Mouse (Mus musculus) right cerebral cortex, postnatal 10 days (tissue): ENCODE results near the gene Elovl1.

Experiments used
- DNase-seq, 2 experiments: peaks; one replicate each; pipeline ENCODE4 v3.0.0; 2021; ENCODE audit warnings: low spot score in 2 of 2

The Elovl1 gene

DNA sequence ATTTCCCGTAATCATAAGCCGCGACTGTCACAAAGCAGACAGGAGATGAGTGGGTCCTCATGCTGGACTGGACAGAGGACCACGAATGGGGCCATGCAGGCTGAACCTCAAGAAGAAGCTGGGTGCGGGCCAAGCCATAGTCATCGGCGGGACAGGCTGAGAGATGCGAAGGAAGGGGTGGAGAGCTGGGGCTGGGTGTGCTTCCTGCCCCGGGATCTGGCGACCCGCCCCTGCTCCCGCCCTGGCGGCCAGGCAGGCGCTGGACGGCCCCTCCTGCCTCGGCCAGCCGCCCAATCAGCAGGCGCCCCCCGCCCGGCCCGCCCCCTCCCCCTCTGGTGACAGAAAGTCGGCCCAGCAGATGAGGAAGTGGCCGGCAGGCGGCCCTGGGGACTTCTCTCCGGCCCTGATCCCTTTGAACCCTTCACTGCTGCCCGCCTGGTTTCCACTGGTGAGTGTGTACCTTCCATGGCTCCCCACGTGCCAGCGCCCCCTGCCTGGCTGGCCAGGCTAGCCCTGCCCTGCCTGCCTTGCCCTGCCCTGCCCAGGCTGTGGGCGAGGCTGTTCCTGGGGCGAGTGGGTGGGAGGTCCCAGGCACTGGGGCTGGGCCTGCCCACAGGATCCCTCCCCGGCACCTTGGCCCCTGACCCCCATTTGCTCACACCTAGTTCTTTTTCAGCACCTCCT, at the start of gene Elovl1:
Gene Elovl1 (plus strand): TSS at position 326 of the 684 bp plus-strand sequence.
- peak; percentile 85 to 88 for DNase-seq

DNA sequence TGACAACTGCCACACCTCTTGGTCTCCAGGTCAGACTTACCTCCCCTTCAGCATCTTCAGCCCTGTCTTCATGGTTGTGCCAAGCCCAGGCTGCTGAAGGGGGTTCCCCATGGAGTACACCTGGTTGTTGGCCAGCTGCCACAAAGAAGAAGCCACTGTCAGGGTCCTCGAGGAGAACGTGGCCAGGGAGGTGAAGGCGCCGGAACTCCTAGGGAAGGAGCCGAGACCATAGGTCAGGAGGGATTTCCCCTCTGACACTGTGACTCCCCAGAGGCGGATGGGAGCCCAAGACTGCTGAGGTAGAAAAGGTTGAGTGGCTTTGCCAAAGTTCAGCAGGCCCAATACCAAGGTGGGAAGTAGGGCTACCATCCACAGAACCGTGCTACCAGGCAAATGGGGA, 44.6 kb upstream of the Elovl1 start:
- DNase-seq, result no peak

DNA sequence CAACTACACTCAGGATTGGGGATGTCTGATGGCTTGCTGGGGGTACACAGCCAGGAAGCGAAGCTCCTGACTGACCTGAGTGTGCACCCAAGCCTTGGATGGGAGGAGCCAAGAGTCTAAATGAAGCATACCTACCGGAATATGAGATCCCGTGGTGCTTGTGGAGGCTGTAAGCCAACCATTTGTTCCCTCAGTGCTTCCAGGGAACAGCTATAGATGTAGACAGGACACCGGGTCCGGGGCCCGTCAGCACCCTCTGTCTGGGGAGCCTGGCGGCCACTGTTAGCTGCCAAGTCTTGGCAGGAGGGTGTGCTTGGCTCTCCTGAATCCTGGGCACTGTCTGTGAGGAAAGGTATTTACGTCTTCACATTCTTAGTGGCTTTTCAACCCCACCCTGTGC, 40.6 kb upstream of the Elovl1 start:
- DNase-seq, result no peak

DNA sequence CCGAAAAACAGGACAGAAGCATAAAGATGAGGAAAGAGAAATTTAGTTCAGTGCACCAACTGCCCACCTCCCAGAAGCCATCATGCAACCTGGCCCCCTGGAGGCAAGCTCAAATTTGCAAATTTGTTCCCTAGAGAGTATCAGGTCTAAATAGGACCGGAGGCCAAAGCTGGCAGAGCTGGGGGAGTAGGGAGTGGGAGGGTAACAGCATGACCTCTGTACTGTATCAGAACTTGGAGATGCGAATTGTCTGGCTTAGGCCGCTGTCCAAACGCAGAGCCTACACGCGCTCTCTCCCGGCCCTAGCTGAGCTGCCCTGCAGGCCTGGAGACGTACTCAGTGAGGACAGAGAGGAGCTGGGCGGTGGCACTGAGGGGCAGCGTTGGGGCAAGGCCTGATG, 37.7 kb upstream of the Elovl1 start:
- DNase-seq, result no peak

DNA sequence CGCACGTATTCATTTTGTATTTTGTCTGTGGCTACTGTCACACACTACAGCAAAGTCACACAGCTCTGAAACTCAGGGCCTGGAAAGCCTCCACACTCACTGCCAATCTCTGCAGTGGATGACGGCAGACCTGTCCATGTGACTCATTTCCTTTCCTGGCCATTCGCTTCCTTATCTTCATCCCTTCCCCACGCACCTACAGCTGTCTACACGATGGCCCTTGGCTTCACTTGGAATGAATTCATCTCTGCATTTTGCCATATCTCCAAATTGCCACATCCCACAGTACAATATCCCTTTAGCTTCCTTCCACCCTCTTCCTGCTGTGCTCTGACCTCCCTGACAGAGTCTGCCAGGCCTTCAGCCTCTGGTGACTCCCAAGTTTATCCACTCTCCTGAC, 33.4 kb upstream of the Elovl1 start:
- DNase-seq, result no peak

DNA sequence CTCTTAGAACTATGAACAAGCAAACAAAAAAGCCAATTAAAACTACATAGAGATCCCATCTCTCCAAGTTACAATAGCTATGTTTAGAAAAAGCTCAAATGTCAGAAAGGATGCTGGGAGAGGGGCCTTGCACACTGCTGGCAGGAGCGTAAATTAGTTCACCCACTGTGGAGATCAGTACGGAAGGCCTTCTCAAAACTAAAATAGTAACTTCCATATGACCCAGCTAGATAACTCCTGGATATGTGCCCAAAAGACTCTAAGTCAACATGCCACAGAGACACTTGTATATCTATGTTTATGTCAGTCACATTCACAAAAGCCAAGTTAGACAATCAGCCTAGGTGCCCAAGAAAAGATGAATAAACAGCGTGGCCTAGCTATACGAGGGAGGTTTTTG, 32.6 kb upstream of the Elovl1 start:
- no peak for DNase-seq

DNA sequence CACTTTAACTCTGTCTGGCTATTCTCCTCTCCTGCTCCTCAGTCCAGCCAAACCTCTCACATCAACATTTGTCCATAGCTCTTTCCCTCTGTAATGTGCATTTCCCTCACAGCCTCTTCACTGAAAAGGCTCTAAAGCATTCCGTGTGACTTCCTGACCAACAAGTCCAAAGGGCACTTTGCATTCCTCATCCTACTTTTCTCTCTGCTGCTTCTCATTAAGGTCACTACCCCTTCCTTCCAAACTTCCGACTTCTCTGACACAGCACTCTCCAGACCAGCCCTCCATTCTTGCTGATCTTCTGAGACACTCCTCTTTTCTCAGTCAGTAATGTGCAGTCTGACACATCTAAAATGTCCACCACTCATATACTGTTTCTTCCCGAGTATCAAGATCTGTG, 31.5 kb upstream of the Elovl1 start:
- no peak for DNase-seq

DNA sequence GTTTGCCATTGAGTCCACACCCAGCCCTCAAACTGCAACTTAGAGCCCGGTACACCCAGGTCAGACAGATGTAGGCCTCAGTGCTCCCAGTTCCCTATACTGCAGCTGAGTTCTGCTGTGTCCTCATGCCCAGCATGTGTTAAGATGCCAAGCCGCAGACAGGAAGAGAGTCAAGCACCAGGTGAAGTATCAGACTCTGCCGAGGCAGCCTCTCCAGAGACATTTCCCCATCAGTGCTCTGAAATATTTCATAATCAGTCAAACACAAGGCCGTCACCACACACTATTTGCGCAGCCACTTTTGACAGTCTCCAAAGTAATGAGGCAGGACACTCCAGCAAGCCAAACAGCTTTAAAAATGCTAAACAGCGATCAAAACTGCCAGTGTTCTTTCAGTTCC, 29.5 kb upstream of the Elovl1 start:
- DNase-seq, result no peak

DNA sequence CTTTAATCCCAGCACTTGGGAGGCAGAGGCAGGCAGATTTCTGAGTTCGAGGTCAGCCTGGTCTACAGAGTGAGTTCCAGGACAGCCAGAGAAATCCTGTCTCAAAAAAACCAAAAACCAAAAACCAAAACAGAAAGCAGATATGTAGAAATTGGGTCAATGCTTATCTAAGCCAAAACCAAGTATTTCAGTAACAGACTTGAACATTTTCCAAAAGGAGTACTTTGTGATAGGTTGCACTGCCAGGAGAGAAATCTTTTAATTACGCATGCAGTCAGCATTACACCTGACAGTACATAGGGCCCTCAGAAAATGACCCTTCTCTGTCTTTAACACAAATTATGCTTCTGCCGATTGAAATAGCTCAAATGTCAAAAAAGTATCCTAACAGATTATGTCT, 26.5 kb upstream of the Elovl1 start:
- DNase-seq, result no peak

DNA sequence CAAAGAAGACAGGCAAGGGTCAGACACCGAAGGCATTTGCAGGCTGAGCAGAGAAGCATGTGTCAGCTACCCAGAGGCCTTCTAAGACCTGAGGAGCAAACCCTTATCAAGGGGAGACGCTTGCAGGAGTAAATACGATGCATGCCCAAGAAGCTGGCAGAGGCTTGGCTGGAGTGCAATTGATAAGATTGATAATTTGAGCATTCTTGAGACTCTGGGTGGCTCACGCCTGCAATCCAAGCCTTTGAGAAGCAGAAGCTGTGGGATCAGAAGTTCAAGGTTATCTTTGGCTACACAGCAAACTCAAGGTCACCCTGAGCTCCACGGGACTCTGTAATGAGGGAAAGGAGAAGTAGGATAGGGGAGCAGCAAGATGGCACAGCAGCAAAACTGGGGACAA, 26.0 kb upstream of the Elovl1 start:
- DNase-seq, result no peak

DNA sequence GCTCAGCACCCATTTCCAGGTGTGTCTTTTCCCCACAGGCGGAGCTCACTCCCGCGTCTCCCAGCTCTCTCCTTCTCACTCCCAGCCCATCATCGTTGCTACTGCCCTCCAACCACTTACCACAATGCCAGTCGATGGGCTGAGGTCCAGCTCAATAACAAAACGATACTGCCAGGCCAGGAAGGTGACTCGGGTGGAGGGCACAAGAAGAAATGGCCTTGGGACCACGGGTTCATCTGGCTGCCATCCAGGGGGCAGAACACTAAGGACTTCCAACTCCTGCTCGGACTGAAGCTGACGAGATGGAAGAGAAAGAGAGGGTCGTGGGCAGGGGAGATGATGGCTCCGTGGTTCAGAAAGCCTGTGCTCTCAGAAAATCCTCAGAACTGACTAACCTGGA, 25.2 kb upstream of the Elovl1 start:
- no peak for DNase-seq

DNA sequence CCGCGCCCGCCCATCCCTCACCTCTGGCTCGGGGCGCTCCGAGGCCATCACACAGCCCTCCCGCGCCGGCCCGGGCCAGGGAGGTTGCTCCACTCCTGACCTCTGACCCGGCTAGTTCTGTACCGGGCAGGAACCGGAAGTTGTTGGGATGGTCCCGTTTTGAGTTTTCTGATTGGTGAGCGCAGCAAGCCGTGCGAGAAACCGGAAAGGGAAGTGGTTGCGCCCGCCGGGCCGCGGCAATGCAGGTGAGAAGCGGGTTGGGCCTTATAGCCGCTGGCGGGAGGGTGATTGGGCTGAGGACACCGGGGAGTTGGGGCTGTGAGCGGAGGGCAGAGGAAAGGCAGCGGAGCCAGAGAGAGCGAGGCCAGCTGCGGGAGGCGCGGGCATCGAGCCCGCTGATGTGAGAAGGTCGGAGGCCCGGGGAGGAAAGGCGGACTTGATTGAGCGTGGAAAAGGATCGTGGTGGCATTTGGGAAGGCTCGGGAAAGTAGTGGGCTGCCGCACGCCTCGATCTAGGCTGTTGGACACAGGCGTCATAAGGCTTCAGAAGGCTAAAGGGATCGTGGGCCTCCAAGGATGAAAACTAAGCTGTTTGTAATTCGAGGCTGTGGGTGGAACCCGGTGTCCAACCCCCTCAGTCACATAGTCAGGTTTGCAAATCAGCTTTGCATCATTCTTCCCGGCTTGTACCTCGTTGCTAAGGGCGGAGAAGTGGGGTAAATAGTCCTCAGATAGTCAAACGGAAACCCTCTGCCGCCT, 18.6 kb upstream of the Elovl1 start, which contains the start of the genes Szt2 and Med8:
Gene Szt2 (minus strand): TSS at position 132 of the 759 bp plus-strand sequence.
Gene Med8 (plus strand): TSS at position 196 of the 759 bp plus-strand sequence.
- DNase-seq, result peak; percentile 94 to 96

DNA sequence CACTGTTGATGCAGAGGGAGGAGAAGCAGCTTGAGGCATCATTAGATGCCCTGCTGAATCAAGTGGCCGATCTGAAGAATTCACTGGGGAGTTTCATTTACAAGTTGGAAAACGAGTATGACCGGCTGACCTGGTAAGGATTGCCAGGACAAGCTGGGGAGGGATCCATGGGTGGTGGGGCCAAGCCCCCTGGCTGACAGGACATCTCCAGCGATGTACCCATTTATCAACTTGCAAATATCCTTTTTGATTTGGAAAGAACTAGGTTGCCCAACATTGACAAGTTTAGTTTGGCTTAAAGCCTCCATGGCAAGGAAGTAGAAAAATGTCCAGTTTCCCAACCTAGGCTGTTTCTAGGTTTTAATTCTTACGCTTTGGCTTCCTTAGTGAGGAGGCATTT, 17.0 kb upstream of the Elovl1 start:
- DNase-seq, result no peak

DNA sequence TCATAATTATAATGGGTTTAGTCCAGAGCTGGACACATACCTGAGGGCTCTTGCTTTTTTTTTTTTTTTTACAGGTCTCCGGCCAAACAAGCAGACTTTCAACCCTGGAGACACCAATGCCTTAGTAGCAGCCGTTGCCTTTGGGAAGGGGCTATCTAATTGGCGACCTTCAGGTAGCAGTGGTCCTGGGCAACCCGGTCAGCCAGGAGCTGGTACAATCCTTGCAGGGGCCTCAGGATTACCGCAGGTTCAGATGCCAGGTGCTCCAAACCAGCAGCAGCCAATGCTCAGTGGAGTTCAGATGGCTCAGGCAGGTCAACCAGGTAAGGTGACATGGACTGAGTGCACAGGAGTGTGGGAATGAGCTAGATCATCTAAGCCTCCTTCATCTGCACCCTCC, 14.3 kb upstream of the Elovl1 start:
- DNase-seq, result no peak

DNA sequence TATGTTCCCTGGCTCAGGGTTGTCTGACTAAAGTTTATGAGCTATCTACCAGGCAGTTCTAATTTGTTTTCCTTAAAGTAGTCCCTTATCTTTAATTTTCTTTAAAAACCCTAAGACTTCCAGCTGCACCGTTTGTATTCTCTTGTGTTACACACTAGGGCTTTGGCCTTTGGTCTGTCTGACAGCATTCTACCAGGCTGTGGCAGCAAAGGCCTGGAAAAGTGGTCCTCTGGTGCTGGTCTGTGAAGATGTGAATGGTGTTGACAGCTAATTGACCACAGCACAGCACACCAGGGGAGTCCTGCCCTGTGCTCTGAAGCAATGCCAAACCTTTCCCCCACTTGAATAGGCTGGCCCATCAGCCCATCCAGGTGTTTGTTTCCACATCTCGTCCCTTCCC, 12.1 kb upstream of the Elovl1 start:
- no peak for DNase-seq

DNA sequence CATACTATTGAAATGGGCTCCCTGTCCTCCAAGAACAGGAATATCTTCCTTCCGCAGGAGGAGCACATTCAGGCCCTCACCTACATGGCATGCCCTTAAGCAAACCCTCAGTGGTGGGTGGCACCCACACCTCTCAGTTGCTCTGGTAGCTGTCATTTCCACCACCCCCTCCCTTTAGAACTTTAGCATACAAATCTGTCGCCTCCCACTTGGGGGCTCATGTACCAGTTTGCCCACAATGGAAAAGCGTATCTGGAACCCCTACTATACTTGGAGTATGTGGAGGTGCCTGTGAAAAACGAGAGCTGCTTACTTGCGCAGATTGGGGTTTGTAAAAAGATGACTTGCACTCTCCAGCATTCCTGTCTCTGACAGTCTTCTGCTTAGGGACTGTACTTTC, 11.6 kb upstream of the Elovl1 start:
- DNase-seq, result no peak

DNA sequence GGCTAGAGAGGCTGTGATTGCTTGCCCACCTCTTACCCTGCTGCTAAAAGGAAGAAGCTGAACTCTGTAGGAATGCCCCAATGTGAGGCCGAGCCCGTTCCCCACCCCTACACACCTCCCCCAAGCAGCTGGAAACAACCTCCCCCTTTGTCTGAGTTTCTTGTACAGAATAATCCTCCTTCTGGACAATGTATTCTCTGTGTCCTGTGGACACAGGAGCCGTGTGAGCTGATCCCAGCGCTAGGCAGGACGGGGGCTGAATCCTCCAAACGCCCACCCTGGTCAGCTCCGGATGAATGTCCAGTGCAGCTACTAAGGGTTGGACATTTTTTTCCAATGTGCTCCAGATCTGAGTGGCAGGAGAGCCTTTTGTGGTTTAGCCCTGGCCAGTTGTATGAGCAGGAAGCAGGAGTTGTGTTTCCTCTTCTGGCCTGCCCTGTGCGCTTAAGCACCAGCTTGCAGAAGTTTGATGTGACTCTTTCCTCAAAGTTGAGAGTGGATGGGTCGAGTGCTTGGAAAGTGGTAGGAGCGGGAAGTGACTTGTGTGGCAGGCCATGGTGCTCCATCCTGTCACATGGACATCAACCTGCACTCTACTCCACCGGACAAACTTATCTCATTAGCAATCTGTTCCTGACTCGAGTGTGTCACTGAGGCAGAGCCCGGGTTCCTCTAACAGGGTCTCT, 10.6 kb upstream of the Elovl1 start:
- no peak for DNase-seq

DNA sequence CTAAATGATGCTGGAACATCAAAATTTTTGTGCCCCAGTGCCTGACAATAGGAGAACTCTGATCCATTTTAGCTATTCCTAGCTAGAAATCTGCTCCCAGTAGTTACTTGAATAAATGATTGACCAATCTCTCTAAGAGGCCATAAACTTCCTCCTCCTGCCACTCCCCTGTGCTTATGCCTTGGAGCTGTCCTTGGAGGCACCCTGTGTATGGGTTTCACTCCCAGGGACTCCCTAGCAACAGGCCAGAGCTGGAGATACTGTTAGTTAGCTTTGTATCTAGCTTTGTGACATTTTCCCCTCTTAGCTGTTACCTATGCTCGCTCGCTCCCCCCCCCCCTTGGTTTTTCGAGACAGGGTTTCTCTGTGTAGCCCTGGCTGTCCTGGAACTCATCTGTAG, 6.5 kb upstream of the Elovl1 start:
- DNase-seq, result no peak

DNA sequence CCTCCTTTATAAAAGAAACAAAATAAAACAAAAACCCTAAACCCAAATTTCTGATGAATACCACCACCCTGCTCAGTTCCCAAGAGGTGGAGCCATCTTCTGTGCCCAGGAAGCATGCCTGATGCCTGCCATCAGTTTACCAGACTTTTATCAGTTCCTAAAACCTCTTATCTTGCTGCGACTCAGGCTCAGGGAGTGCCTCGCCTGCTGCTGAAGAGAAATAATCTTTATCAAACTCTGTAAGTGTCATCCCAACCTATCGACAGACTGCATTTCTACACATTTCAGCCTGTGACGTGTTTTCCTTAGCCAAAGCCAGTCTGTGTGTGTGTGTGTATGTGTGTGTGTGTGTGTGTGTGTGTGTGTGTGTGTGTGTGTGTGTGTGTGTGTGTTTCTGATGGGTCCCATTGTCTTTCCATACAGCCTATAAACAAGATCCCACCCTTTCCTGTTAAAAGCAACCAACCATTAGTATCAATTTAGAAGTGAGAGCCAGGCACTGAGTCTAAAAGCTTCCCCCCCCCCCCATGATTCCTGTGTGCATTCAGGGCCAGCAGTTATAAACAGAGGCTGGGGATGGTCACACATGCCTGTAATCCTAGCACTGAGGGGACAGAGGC, 3.2 kb upstream of the Elovl1 start:
- DNase-seq, result no peak

DNA sequence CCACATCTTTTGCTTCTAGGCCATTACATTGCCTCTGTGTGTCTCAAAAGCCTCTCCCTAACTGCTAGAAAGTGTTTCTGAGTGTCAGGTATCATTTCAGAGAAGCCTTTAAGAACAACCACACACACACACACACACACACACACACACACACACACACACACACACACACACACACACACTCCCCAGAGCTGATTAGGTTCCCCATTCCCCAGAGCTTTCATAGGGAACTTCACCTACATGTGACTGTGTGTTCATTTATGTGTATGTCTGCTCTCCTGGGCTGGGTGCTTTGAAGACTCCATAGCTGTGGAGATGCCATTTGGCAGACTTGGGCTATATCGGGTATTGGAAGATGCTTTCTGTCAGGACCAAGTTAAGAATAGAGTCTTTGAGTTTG, 2.5 kb upstream of the Elovl1 start:
- DNase-seq, result no peak

DNA sequence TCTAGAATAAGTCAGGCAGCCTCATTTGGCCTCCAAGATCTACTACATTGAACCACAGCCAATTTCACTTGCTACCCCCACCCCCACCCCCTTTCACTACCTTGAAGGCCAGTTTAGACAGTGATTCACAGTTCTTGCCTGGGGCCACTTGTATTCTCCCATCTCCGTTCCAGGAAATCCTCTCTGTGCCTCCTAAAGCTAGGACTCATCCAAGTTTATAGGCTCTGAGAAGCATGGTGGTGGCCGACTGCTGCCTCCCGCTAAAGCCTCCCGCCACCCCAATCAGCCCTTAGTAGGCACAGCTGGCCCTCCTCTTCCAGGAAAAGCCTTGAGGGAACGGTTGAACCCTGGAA, 502 bp upstream of the Elovl1 start:
- DNase-seq, result no peak

DNA sequence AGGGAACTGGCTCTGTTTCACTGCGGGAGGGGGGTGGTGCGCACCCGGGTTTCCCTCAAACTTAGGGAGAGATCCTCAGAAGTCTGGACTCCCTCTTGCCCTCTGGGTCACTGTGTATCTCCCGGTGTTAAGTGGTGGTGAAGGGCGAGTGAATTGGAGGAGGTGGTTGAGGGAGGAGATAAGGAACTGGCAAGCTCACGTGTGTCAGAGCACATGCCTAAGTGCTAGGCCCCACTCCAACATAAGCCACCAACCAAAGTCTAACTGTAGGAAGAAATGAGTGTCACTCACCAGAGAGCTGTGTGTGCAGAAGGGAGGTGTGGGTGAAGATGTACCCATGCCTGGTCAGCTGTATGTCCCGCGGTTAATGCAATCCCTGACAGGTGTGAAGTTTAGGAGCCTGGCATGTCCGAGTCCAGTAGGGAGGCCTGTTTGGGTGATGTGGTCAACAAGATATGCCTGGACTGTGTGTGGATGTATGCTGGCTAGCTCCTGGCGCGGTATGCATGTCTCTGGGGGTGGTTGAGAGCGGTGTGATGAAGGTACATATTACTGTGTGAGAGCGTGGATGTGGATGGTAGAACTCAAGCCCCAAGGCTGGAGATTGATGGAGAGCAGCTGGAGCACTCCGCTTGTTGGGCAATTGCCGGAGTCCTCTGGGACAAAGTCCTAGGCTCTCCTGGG, 780 bp downstream of the Elovl1 start:
- no peak for DNase-seq
